Mouse (Mus musculus): ENCODE data around the gene Nemp1.

DNA sequence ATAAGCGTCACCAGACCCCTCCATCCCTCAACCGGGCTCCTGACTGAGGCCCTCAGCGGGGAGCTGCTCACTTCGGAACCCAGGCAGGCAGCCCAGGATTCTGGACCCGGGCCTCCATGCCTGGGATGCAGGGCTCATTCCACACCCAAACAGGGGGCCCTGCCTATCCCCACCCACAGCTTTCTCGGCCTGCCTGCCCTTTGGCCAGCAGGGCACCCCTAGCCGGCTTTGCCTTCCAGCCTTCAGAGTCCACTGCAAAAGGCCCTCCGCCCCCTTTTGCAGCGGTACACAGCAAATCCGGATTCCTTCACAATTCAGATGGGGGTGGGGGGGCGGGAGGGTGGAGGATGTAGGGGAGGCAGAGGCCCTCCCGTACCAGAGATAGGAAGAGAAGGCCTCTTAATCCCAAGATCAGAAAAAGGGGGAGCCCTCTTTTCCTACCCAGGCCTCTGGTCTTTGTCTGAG is 46.7 kb upstream of the Nemp1 start:
- TF ChIP-seq CTCF (IDR thresholded peaks at IDR 0.05) (no peak), EP300 (IDR thresholded peaks at IDR 0.05) (no peak)
